Mouse (Mus musculus) bone marrow, adult 2 months (tissue): ENCODE results near the gene Cfap77.

Experiments used
- CTCF ChIP-seq: fragments of 200-500 bp; IDR thresholded peaks from 2 replicates; pipeline ENCODE4 v1.5.1; 2011; ENCODE audit warnings: low read length, control low read depth; ENCODE audit not compliant: control insufficient read depth, insufficient read depth
- POLR2A ChIP-seq: fragments of 200-500 bp; IDR thresholded peaks from 2 replicates; pipeline ENCODE4 v1.6.1; 2011; ENCODE audit warnings: low read depth, mild to moderate bottlenecking, control low read depth, low read length, borderline replicate concordance; ENCODE audit not compliant: control insufficient read depth

- TF ChIP-seq CTCF (no peak), POLR2A (no peak)
Observed at GRCm38 (mm10) chr2:29012523-29012922, 42.3 kb downstream of the Cfap77 start.
